24 mouse cellular contexts compared by ENCODE assay signal in the genomic region with DNA sequence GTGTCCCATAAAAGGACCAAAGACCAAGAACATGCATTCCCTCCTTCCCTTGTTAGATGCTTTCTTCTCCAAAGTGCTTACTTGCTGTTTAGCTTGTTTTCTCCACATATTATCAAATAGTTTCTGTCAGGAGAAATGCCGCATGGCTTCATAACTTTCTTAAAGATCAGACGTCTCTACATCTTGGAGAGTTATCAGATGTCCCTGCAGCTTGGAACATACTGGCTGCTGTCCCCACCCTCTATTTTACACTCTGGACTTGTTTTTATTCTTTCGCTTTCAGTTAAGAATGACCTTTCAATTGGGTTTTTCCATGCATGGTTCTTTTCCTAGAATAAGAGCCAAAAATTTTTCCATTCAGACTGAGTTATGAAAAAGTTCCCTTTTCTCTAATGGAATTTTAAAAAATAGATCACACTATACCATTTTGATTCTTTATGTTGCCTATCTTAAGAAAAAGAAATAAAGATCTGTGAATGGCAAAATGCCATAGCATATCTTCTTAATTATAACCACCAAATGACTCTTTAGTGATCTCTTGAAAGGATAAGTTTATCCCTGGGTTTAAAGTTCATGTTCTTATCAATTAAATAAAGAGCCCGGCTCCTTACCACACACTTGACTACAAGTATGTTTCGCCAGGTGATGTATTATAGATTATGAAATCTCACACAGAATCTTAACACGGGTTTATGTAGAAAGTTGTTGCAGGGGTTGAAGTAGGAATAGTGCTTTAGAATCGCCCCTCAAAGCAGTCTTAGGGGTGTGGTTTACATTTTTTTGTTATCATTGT.
DNase-seq lines count a peak whose midpoint lies in the region; ATAC-seq and TF ChIP-seq lines count a peak whose summit lies in the region.
"Had no signal": no experiment of that assay in that cellular context is flagged by ENCODE, and none has a peak within 500 bp of the region (broad histone marks: within the 10 kb centered on the region; RNA-seq: fewer than 3 reads in every experiment).

No protein-coding gene starts in this region.

- H3K4me2 ChIP-seq in kidney, embryonic 16.5 days (replicated peaks; ENCODE audit: low read depth, low read length), result no peak overlapping the region
- H3K4me2 ChIP-seq: embryonic facial prominence, embryonic 13.5 days; heart, embryonic 12.5 days; hindbrain, embryonic 15.5 days; kidney, embryonic 15.5 days; liver, embryonic 11.5 days; lung, embryonic 15.5 days; midbrain, embryonic 11.5 days had no signal

- ATAC-seq in kidney, embryonic 16.5 days (ENCODE audit: low FRiP score, low TSS enrichment), result no peak
- ATAC-seq in erythroblast, adult 5-6 weeks (replicated peaks; ENCODE audit: low FRiP score, poor library complexity, severe bottlenecking), result no peak
- ATAC-seq: forebrain, embryonic 16.5 days; midbrain, embryonic 16.5 days; Patski had no signal

- DNase-seq in gastrocnemius, adult 2 months, result no peak
- no peak for DNase-seq in gastrocnemius, postnatal 4 days (ENCODE audit: low spot score in 2 of 2)
- peak; percentile 51 for DNase-seq in kidney, adult 2 months
- peak; percentile 21 for DNase-seq in lung, postnatal 25 days (ENCODE audit: low spot score)
- DNase-seq in lung, postnatal 14 days, result no peak
- peak; percentile 12 for DNase-seq in skeletal muscle tissue, adult 2 months (ENCODE audit: low read depth, low spot score)
- DNase-seq: adrenal gland, postnatal 14 days; cerebellum, adult 11-12 months; cerebellum, adult 9-11 months; layer of hippocampus, adult 9-11 months had no signal

- H3K27ac ChIP-seq in gastrocnemius, adult 2 months, result peak overlapping the region; percentile 46
- peak overlapping the region; percentile 63; the same call in 1 of the 2 replicates for H3K27ac ChIP-seq in kidney, adult 2 months (ENCODE audit: insufficient read depth, low read depth, low read length)
- no peak overlapping the region for H3K27ac ChIP-seq in kidney, embryonic 16.5 days (ENCODE audit: low read length)
- H3K27ac ChIP-seq: embryonic facial prominence, embryonic 13.5 days; hindbrain, embryonic 10.5 days; hindbrain, embryonic 15.5 days; kidney, embryonic 15.5 days; lung, embryonic 15.5 days had no signal

- H3K4me1 ChIP-seq in kidney, adult 2 months (ENCODE audit: control insufficient read depth, insufficient read depth, low read length), result 0 out of 2 replicates have a peak, but pooled peaks cover 2% of the 10 kb centered on the region
- H3K4me1 ChIP-seq in kidney, embryonic 16.5 days (ENCODE audit: insufficient read depth, low read length), result no peaks in the 10 kb centered on the region
- H3K4me1 ChIP-seq: embryonic facial prominence, embryonic 13.5 days; hindbrain, embryonic 10.5 days; hindbrain, embryonic 15.5 days; kidney, embryonic 15.5 days; lung, embryonic 15.5 days had no signal

- no peak overlapping the region for H3K9ac ChIP-seq in kidney, embryonic 16.5 days (replicated peaks; ENCODE audit: low read length)
- H3K9ac ChIP-seq: embryonic facial prominence, embryonic 13.5 days; heart, embryonic 12.5 days; hindbrain, embryonic 15.5 days; kidney, embryonic 15.5 days; lung, embryonic 15.5 days had no signal

- TF ChIP-seq CTCF in gastrocnemius, adult 2 months (IDR thresholded peaks at IDR 0.05), result no peak
- TF ChIP-seq CTCF in kidney, adult 2 months (conservative IDR thresholded peaks at IDR 0.05; ENCODE audit: insufficient read depth, insufficient read length, low read depth, low read length), result no peak

- 72% methylated on average over 7 of the region's 7 CpGs for WGBS in kidney, adult 2 months
- WGBS in kidney, embryonic 16.5 days, result 88% methylated on average over 7 of the region's 7 CpGs

- TF ChIP-seq POLR2A in kidney, adult 2 months (IDR thresholded peaks at IDR 0.05; ENCODE audit: low read depth, low read length), result no peak

- no peaks in the 10 kb centered on the region for H3K36me3 ChIP-seq in kidney, adult 2 months (ENCODE audit: control insufficient read depth, insufficient read depth, low read length)
- H3K36me3 ChIP-seq in kidney, embryonic 16.5 days (ENCODE audit: insufficient read depth, low read length), result no peaks in the 10 kb centered on the region
- H3K36me3 ChIP-seq: embryonic facial prominence, embryonic 13.5 days; heart, embryonic 12.5 days; hindbrain, embryonic 10.5 days; hindbrain, embryonic 15.5 days; kidney, embryonic 15.5 days; lung, embryonic 15.5 days had no signal

- H3K27me3 ChIP-seq in kidney, adult 2 months (replicated peaks; ENCODE audit: control insufficient read depth, insufficient read depth, low read length), result no peaks in the 10 kb centered on the region
- H3K27me3 ChIP-seq in kidney, embryonic 16.5 days (ENCODE audit: insufficient read depth, low read length), result no peaks in the 10 kb centered on the region
- H3K27me3 ChIP-seq: embryonic facial prominence, embryonic 13.5 days; heart, embryonic 12.5 days; hindbrain, embryonic 15.5 days; kidney, embryonic 15.5 days; lung, embryonic 15.5 days; Patski had no signal

- H3K4me3 ChIP-seq in gastrocnemius, adult 2 months, result peak overlapping the region; percentile 25; the same call in 1 of the 2 replicates
- H3K4me3 ChIP-seq in kidney, adult 2 months (ENCODE audit: insufficient read depth, low read depth, low read length), result no peak overlapping the region
- H3K4me3 ChIP-seq in kidney, embryonic 16.5 days (ENCODE audit: low read length), result no peak overlapping the region
- H3K4me3 ChIP-seq: embryonic facial prominence, embryonic 13.5 days; erythroblast, embryonic 14.5 days; heart, embryonic 12.5 days; hindbrain, embryonic 10.5 days; hindbrain, embryonic 15.5 days; kidney, embryonic 15.5 days; lung, embryonic 15.5 days had no signal

- H3K9me3 ChIP-seq in kidney, embryonic 16.5 days (ENCODE audit: low read length), result no peaks in the 10 kb centered on the region; the same call in 1 of the 2 replicates
- H3K9me3 ChIP-seq: embryonic facial prominence, embryonic 13.5 days; hindbrain, embryonic 15.5 days; kidney, embryonic 15.5 days; lung, embryonic 15.5 days had no signal

- intact Hi-C loops in gastrocnemius, adult 2 months (cut with DNase I), result no loop called here

Comparison
In these comparisons a context has a peak if more than half of its experiments do, and no peak if none do; other contexts are left out.
1. DNase-seq: peak in kidney, adult 2 months (single experiment), lung, postnatal 25 days (single experiment) and skeletal muscle tissue, adult 2 months (single experiment); none in gastrocnemius, adult 2 months (single experiment), gastrocnemius, postnatal 4 days (0 of 2) and lung, postnatal 14 days (single experiment).